ENCODE assay signal across 7 mouse cellular contexts in genomic region chr11:109302338-109302737, GRCm38 (mm10). TPM values are rescaled to one million over a fixed set of nuclear protein-coding genes. Genes with fewer than 3 reads are reported as not detected.
DNase-seq lines count a peak whose midpoint lies in the region; ATAC-seq lines count a peak whose summit lies in the region.

No protein-coding gene starts in this region.

- intact Hi-C loops in heart, postnatal 36 days (cut with DNase I) = no loop called here

- ATAC-seq in megakaryocyte progenitor cell, adult 5-6 weeks (replicated peaks; ENCODE audit: poor library complexity) = peak; percentile 13; the same call in 1 of the 2 replicates

- peak; percentile 53 to 61 for DNase-seq in right cerebral cortex, postnatal 10 days (ENCODE audit: low spot score in 2 of 2)
- no peak for DNase-seq in right cerebral cortex, adult 18-20 months
- DNase-seq in gastrocnemius, adult 18-20 months (ENCODE audit: low spot score) = peak; percentile 36
- DNase-seq in heart, postnatal 36 days = peak; percentile 54 to 59
- DNase-seq in thymus, postnatal 10 days (ENCODE audit: low spot score in 2 of 2) = no peak
- DNase-seq in c-Kit-positive CD71-positive TER-119-positive erythroid progenitor cells, embryonic 14.5 days (ENCODE audit: low spot score) = no peak

RNA-seq across cellular contexts. Expression of gene Rgs9, which starts 4.4 kb away (rescaled TPM):
- total RNA-seq in gastrocnemius, adult 18-20 months (2021) = not detected
- total RNA-seq in heart, postnatal 36 days (2021) = under 1 TPM in 1 of 2 experiments, not detected in 1; 0.14 TPM
- 0.77 TPM in 1 of 2 replicates, not detected in the other for total RNA-seq in megakaryocyte progenitor cell, adult 5-6 weeks (2015)
- total RNA-seq in megakaryocyte progenitor cell, adult 5-6 weeks (2017) = 0.07 TPM in 1 of 2 replicates, not detected in the other

Comparison
In these comparisons a context has a peak if more than half of its experiments do, and no peak if none do; other contexts are left out.
1. DNase-seq: peak in right cerebral cortex, postnatal 10 days (2 of 2), gastrocnemius, adult 18-20 months (single experiment) and heart, postnatal 36 days (2 of 2); none in right cerebral cortex, adult 18-20 months (single experiment), thymus, postnatal 10 days (0 of 2) and c-Kit-positive CD71-positive TER-119-positive erythroid progenitor cells, embryonic 14.5 days (single experiment).